Mouse (Mus musculus): ENCODE measurements around the gene Vmn2r97. TPM values are rescaled to one million over a fixed set of nuclear protein-coding genes. Genes with fewer than 3 reads are reported as not detected.
"Not testable (repeated sequence)": the region's sequence is repeated elsewhere in the genome, so short reads cannot be mapped to it uniquely, and the experiment has no call there.

Vmn2r97 gene
- under 1 TPM in 2 of 4 experiments, not detected in 2; 0.10 to 0.25 TPM for total RNA-seq (2022)

DNA sequence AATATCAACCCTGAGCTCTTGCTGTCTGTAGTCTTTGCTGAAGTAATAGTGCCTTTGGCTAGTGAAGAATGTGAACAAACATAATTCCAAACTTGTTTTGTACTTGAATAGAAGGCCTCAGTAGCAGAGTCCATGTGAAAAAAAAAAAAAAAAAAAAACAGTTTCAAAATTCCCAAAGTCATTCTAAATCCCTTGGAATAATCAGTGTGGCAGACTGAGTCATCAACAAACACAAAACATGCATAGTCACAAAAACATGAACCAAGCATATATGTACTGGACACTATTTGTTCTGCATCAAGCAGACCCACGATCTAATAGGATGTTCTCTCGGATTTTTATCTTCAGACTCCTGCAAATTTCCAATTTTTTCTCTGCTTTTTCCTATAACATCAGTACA is at the start of gene Vmn2r97:
Vmn2r97 (plus strand) TSS at position 301 of the 400 bp plus-strand sequence.
- not testable (repeated sequence) for DNase-seq

DNA sequence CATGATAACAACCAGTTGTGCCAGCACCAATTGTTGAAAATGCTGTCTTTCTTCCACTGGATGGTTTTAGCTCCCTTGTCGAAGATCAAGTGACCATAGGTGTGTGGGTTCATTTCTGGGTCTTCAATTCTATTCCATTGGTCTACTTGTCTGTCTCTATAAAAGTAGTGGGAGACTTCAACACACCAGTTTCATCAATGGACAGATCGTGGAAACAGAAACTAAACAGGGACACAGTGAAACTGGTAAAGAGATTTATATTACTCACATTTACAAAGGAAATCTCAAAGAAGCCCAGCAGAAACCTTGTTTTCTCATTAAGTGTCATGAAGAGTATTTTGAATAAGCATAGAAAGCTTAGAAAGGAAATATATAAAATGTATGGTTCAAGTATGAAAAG is 31.7 kb upstream of the Vmn2r97 start:
- DNase-seq = not testable (repeated sequence)

DNA sequence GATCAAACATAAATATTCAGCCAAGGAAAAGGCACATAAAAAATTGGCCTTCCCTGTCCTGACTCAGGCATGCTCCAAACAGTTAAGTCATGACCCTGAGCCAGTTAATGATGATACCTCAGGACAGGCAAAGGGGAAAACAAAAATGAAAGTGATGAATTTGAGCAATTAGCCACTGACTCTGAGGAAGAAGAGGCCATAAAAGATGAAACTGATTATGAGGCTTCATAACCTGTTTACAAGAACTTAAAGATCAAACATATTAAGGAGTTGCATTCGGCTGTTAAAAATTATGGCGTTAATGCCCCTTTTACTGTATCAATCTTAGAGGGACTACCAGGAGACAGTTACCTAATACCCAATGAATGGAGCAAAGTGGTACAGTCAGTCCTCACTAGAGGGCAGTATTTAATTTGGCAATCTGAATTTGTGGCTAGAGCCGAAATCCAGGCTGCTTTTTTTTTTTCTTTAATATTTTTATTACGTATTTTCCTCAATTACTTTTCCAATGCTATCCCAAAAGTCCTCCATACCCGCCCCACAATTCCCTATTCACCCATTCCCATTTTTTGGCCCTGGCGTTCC is 24.3 kb upstream of the Vmn2r97 start:
- no peak for DNase-seq

DNA sequence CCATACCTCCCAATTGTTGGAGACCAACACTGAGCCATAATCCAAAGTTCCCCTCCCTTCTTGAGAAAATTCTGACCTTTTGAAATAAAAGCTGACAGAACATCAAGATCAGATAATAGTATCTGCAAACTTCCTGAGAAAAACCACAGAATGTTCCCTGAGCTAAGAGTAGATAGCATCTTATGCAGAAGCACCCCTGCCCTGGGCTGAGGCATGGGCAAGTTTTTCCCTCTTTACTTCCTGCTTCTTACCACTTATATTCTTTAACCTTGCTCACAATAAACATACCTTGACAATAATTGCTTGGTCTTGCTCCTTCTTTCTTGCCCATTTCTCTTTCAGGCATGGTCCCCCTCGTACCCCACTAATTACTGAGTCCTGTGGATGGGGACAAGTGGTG is 43.7 kb downstream of the Vmn2r97 start:
- not testable (repeated sequence) for DNase-seq

DNA sequence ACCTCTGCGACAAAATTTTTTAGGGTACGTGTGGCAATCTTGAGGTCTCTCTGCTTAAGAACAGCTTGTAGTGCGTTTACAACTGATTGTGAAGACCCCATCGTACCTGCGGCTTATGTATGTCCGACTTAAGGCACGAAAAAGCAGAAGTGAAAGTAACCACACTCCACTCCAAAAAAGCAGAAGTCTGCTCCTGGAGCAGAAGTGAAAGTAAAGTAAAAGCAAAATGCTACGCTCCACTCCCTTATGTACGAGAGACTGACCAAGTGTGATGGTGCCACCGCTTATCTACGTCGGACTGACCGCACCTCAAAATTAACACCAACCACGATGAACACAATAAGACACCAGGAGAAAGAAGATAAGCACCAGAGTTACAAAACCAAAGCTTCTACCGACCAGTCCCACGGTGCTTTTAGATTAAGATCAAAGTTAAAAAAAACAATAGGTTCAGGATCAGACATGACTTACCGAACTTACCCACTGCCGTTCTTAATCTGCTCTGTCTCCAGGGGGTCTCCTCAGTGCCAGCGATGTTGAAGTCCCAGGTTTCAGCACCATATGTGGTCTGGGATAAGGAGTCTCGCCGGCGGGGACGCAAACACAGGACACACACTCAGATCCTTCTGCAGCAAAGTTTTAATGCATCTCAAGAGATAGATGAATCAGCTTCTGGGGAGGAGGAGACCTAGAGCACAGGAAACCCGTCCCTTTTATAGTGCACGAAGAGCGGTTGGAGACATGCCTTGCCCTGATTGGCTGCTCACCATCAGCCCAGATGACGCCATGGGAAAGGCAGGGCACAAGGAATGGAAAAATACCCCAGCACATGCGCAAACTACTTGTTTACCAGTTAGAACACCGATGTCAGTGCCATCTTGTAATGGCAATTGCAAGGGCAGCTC is 54.5 kb downstream of the Vmn2r97 start:
- DNase-seq = no peak

Other genes starting within 250 kb of the Vmn2r97 start
- gene Vmn2r98, start 139.2 kb downstream of the Vmn2r97 start, total RNA-seq (2022) = not detected

Measured in adrenal gland, adult 8-10 months (tissue).